Mouse (Mus musculus) thymus, postnatal 10 days (tissue): ENCODE results near the gene Prss36.
A peak's percentile ranks its signal among the peaks of the same experiment; 100 is the strongest.
"Not testable (repeated sequence)": the region's sequence is repeated elsewhere in the genome, so short reads cannot be mapped to it uniquely, and the experiment has no call there.

Experiments used
- DNase-seq, 2 experiments: peaks; one replicate each; pipeline ENCODE4 v3.0.0; 2021; ENCODE audit warnings: low spot score in 2 of 2

The Prss36 gene

DNA sequence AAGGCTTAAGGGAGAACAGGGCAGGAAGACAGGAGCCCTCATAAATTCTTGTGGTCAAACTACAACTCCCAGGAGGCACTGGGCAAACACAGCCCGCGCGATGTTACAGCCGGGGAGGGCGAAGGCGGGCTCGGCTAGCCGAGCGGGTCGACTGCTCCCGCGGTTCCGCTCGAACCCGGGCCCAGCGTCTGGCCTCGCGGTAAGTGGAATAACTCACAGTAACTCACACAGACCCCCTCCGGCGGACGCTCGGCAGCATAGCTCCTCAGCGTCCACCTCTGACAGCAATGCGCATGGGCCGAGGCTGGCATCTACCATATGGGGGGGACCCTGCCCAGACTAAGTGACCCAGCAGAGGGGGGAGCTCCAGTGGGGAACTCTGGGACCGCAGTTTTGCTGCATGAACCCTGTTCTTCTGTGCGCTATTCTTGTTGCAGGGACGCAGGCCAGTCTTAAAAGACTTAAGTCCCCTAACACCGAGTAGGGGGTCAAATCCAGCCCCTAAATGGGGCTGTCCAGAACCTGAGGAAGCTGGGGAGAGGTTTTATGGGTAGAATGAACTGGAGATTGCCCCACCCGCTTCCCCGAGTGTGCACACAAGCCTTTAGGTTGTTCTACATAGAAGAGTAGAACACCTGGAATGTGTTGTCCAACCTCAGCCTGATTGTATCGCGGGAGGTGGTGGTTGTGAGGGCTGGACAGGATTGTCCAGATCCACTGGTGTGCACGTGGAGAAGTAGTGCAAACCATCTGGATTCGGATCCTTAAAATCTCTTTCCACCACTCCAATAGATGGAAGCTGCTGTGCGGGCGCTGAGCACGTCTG lies 42.3 kb downstream of the Prss36 start, which contains the start of gene Bckdk:
Bckdk (plus strand) TSS at position 112 of the 826 bp plus-strand sequence.
- DNase-seq = peak; percentile 55 to 63

DNA sequence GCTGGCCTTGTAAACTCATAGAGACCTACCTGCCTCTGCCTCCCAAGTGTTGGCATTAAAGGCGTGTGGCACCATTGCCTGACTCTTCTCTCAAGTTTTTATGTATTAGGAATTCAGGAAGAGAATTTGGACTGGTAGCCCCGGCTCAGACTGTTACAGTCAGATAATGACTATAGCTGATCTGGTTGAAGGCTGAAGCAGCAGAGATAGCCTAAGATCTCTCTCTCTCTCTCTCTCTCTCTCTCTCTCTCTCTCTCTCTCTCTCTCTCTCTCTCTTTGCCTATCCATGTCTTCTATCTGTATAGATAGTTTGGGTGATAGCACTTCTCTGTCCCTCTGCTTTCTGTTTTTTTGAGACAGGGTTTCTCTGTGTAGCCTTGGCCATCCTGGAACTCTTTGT lies 44.8 kb downstream of the Prss36 start:
- DNase-seq = no peak

DNA sequence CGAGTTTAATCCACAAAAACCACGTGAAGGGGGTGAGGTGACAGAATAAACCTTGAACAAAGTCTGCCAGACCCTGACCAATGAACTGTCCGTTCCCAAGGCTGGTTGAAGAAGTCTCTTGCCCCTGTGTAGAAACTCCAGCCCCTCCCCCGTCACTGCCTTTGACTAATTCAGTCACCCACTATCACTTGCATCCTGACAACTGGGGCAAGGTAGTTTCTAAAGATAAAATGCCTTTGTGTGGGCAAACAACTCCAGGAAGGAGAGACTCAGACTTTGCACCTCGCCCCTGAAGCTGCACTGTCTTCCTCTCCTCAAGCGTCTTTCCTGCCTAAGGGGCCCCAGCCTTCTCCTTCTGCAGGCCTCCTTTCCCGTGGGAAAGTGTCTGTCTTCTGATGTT lies 46.5 kb downstream of the Prss36 start:
- DNase-seq = no peak

DNA sequence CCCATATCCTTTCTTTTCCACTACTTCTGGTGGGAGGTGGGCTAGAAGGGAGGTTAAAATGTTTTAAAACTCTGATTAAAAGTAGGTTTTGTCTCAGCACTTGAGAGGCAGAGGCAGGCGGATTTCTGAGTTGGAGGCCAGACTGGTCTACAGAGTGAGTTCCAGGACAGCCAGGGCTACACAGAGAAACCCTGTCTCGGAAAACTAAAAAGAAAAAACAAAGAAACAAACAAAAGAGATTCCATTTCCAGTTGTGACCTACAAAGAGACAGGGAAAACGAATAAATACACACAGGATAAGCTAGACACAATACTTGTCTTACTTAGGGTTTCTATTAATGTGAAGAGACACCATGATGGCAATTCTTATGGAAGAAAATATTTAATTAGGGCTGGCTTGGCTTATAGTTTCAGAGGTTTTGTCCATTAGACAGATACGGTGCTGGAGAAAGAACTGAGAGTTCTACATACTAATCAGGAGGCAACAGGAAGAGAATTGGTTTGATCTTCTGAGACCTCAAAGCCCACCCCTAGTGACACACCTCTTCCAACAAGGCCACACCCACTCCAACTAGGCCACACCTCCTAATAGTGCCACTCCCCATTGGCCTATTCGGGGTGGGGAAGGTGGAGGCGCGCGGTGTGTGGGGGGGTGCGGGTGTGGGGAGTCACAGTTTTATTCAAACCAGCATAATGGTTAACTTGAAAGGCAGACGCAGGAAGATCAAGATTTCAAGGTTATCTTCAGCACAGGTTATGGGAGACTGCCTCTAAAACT lies 48.2 kb downstream of the Prss36 start:
- DNase-seq = peak; percentile 31 to 32

DNA sequence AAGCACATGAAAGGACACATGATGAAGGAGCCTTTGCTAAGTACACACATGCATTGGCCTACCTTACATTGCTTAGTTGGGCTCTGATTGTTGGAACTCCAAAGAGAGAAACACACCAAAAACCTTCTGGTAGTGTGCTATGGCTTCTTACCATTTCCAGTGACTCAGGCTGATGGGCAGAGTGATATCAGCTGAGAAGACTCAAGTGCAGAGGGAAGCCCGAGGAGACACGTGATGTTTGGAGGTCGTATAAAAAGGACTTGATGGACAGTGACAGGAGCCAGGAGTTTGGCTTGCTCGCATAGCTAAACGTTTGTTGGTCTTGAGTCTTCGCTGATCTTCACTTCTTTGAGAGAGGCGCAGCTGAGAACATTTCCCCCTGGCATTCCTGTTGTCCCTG lies 49.0 kb downstream of the Prss36 start:
- DNase-seq = no peak

DNA sequence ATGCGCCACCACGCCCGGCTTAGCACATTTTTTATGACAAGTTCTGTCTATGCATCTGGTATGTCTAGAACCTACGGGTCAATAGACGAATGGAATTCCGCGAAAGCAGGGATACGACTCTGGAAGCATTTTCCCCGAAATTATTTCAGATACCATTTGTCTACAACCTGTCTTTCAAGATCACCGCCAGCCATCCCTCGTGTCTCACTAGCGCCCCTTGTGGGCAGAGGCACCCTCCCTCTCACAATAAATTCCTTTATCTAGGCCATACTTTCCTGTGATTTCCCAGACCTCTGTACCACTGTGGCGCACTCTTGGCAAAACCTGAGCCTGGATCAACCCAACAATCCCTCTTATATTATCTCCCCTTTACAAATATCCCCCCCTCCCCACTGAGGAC lies 50.1 kb downstream of the Prss36 start:
- peak; percentile 50 to 76 for DNase-seq

DNA sequence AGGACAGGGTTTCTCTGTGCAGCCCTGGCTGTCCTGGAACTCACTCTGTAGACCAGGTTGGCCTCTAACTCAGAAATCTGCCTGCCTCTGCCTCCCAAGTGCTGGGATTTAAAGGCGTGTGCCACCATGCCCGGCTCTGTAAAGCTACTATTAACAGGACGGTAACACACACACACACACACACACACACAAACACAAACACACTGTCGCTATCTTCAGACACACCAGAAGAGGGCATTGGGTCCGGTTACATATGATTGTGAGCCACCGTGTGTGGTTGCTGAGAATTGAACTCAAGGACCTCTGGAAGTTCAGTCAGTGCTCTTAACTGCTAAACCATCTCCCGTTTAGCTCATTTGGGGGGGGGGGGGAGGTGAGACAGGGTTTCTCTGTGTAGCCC lies 50.6 kb downstream of the Prss36 start:
- not testable (repeated sequence) for DNase-seq

DNA sequence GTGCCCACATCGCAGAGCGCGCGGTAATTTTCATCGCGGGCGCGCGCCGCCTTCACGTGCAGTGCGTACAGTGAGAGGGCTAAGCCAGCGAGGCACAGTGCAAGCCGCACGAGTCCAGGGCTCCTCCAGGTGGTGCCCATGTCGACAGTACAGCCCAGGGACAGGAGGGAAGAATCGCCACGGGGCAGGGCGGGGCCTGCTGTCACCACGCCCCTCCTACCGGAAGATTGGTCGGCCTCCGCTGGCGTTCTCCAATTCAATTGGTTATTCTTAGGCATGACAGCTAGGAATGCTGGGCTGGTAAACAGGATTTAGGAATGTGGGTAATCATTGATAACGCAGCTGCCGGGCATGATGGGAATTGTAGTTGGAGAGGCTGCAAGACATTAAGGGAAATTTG lies 51.1 kb downstream of the Prss36 start, which contains the start of the genes Gm21974 and Vkorc1:
Gm21974 (minus strand) TSS at position 13 of the 400 bp plus-strand sequence.
Vkorc1 (minus strand) TSS at position 176 of the 400 bp plus-strand sequence.
- peak; percentile 83 for DNase-seq

DNA sequence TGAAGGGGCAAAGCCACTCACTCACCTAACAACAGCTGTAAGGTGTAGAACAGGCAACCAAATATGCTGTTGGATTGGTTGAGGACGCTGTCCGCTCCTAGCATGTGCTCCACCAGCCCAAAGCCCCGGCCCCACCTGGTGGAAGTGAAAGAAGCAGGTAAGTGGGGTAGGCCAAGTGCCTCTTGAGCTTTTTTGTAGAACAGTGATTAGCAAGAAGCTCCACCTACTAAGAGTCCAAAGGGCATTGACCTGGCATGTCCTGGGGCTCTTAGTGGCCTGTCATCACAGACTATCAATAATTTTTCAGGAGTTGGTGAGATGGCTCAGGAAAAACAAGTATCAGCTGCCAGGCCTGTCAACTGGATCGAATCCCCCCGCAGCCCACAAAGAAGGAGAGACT lies 52.0 kb downstream of the Prss36 start:
- no peak for DNase-seq

DNA sequence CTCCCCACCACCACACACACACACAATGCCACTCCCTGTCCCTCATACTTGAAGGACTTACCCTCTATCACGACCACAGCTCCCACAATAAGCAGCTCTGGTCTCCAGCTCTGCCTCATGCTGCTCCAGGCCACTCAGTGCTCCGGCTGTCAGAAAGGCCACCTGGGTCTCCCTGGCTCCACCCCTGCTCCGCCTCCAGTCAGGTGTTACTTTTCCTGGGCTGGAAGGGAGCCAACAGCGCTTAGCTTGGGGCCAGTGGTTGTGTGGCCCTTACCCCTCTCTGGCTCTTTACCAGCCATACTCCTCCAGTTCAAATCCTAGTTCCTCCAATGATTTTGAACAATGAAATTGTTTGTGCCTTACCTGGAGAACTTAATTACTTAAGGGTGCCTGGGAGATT lies 55.7 kb downstream of the Prss36 start, which contains the start of gene Prss53:
Prss53 (minus strand) TSS at position 173 of the 400 bp plus-strand sequence.
- DNase-seq = no peak

DNA sequence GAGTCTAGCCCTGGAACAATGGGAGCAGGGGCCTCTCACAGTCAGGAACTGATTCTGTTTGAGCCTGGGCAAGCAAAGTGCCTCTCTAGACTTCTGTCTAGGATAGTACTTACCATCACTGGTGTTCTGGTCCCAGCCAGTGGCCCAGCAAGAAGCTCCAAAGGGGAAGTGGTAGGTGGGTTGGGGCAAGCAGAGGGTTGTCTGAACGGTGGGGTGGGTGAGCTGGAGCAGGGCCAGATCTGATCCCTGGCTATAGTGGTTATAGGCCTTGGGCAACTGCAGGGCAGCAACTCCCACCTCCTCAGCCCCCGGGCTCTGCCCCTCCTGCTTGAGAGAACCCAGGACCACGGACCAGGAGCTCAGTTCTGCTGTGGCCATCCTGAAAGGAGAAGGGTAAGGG lies 57.7 kb downstream of the Prss36 start:
- DNase-seq = no peak

DNA sequence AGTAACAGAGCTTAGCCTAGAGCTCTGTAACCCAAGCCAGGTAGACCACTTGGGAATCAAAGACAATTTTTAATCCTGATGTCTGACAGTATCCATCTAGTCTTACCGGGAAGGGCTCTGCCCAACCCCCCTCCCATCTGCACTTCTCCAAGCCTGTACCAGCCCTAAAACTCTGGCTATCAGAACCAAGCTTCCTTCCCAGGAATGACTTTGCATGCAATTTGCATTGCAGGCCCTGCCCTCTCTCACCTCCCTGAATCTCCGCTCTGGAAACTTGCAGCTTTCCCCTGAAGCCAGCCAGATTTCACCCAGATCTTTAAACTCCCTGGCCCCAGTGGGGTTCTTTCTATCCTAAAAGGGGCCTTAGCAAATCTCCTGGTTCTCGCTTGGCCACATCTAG lies 58.7 kb downstream of the Prss36 start:
- no peak for DNase-seq

DNA sequence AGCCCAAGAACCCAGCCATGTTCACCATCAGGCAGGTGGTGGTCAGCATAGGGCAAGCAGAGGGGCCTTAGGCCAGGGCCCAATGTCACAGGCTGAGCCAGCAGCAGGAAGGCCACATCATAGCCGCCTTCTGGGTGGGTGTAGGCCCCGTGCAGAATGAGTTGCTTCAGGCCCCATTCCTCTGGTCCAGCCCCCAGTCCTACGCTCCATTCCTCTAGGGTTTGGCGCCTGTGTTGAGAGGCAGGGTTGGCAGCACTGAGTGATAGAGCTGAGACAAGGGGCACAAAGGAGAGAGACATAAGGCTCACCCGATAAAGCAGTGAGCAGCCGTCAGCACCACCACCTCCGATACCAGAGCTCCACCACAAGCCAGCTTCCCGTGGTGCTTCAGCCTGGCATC lies 59.3 kb downstream of the Prss36 start:
- no peak for DNase-seq

DNA sequence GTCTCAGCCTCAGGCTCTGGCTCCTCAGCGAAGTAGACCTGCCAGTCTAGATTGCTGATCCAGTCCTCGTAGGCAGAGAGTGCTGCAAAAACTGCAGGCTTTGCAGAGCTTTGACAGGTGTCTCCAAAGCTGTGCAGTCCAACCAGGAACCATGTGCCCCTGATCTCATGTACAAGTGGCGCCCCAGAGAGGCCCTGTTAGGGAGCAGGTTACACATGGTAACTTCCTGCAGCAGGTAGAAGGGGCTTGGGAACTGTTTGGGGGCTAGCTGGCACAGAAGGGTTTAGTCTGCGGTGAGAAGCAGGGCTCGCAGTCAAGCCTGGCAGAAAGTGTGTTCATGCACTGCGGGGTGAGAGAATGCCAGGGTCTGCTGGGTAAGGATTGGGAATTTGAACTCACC lies 60.0 kb downstream of the Prss36 start:
- no peak for DNase-seq

DNA sequence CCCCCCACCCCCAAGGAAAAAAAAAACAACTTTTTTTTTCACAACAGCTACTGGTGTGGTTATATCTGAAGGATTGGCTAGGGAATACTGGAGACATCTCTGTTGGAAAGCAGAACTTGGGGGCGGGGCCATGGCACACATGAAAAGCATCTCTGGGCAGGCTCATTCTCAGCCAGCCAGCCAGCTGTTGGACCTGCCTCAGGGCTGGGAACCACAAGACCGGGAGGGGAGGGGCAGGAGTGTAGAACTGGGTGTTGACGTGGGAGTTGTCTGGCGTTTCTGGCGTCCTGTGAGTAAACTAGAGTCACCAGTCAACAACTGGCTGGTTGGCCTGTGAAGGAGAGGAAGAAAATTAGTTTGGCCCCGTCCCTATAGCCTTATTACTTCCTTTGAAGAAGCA lies 60.6 kb downstream of the Prss36 start:
- DNase-seq = no peak
